In genomic region chr6:87101281-87101954, GRCm38 (mm10) we compare ENCODE assay signal across 8 mouse cellular contexts. TPM values are rescaled to one million over a fixed set of nuclear protein-coding genes. Genes with fewer than 3 reads are reported as not detected.
A peak's percentile ranks its signal among the peaks of the same experiment; 100 is the strongest.
DNase-seq lines count a peak whose midpoint lies in the region; ATAC-seq and TF ChIP-seq lines count a peak whose summit lies in the region.

No protein-coding gene starts in this region.

- H3K9me3 ChIP-seq in heart, embryonic 13.5 days = no peaks in the 10 kb centered on the region
- no peaks in the 10 kb centered on the region for H3K9me3 ChIP-seq in kidney, postnatal 0 days (replicated peaks; ENCODE audit: low read length)

- DNase-seq in brain, embryonic 14.5 days (ENCODE audit: low read depth) = peak; percentile 95
- peak; percentile 90 for DNase-seq in kidney, postnatal 0 days (ENCODE audit: low spot score)
- DNase-seq in liver, adult 2 months (ENCODE audit: extremely low read depth, low read depth, low spot score) = peak; percentile 50
- DNase-seq in spleen, postnatal 4 days (ENCODE audit: low spot score in 2 of 2) = peak; percentile 83 to 96

- H3K36me3 ChIP-seq in C2C12 (ENCODE audit: control insufficient read depth, insufficient read depth) = no peaks in the 10 kb centered on the region
- H3K36me3 ChIP-seq in heart, embryonic 13.5 days = no peaks in the 10 kb centered on the region
- H3K36me3 ChIP-seq in kidney, postnatal 0 days (ENCODE audit: insufficient read depth, low read length) = no peaks in the 10 kb centered on the region
- no peaks in the 10 kb centered on the region for H3K36me3 ChIP-seq in liver, adult 2 months (ENCODE audit: control insufficient read depth, insufficient read depth, low read length)
- no peaks in the 10 kb centered on the region for H3K36me3 ChIP-seq in myocyte (ENCODE audit: control insufficient read depth, insufficient read depth)

- H3K79me2 ChIP-seq in C2C12 (ENCODE audit: control insufficient read depth, insufficient read depth) (no peaks in the 10 kb centered on the region), myocyte (ENCODE audit: control insufficient read depth, insufficient read depth) (no peaks in the 10 kb centered on the region)
- no peaks in the 10 kb centered on the region for H3K79me2 ChIP-seq in liver, adult 2 months (ENCODE audit: control insufficient read depth, insufficient read depth, low read length)

- peak overlapping the region; percentile 68 for H3K4me2 ChIP-seq in heart, embryonic 13.5 days
- H3K4me2 ChIP-seq in kidney, postnatal 0 days (ENCODE audit: low read length) = peak overlapping the region; percentile 62
- H3K4me2 ChIP-seq in myocyte (ENCODE audit: low read depth) = peak overlapping the region; percentile 86

- 8% methylated on average over 12 of the region's 12 CpGs for WGBS in heart, embryonic 13.5 days
- 8% methylated on average over 12 of the region's 12 CpGs for WGBS in kidney, postnatal 0 days
- 7% methylated on average over 12 of the region's 12 CpGs for WGBS in liver, adult 2 months

- peak overlapping the region; percentile 3 for H3ac ChIP-seq in C2C12 (ENCODE audit: control insufficient read depth, insufficient read length, low read depth)
- H3ac ChIP-seq in myocyte (ENCODE audit: control insufficient read depth, insufficient read length) = no peak overlapping the region

- peaks cover 40% of the 10 kb centered on the region for H3K4me1 ChIP-seq in heart, embryonic 13.5 days
- peaks cover 10% of the 10 kb centered on the region for H3K4me1 ChIP-seq in kidney, postnatal 0 days (replicated peaks; ENCODE audit: insufficient read depth, low read length)
- H3K4me1 ChIP-seq in liver, adult 2 months (ENCODE audit: control insufficient read depth, insufficient read depth, low read length) = no peaks in the 10 kb centered on the region

- peak; percentile 70 for TF ChIP-seq CTCF in C2C12 (IDR thresholded peaks at IDR 0.05; ENCODE audit: control insufficient read depth, insufficient read depth, insufficient read length)
- TF ChIP-seq CTCF in brain, embryonic 14.5 days (IDR thresholded peaks at IDR 0.05; ENCODE audit: borderline replicate concordance, extremely low read depth, insufficient read depth, insufficient read length) = peak; percentile 96
- peak; percentile 81 for TF ChIP-seq CTCF in kidney, postnatal 0 days (IDR thresholded peaks at IDR 0.05; ENCODE audit: low read depth)
- peak; percentile 97 for TF ChIP-seq CTCF in liver, adult 2 months (IDR thresholded peaks at IDR 0.05; ENCODE audit: low read depth, low read length)

- TF ChIP-seq POLR2A in brain, embryonic 14.5 days (IDR thresholded peaks at IDR 0.05; ENCODE audit: borderline replicate concordance, extremely low read depth, insufficient read depth, insufficient read length, poor library complexity, severe bottlenecking) = no peak
- TF ChIP-seq POLR2A in liver, adult 2 months (IDR thresholded peaks at IDR 0.05; ENCODE audit: extremely low read depth, insufficient read depth, low read length) = no peak
- no peak for TF ChIP-seq POLR2A in myocyte (IDR thresholded peaks at IDR 0.05; ENCODE audit: insufficient read length, low read depth)

- no peaks in the 10 kb centered on the region for H3K79me3 ChIP-seq in C2C12 (ENCODE audit: low read depth)

- no peak overlapping the region for H3K27ac ChIP-seq in heart, embryonic 13.5 days (replicated peaks)
- H3K27ac ChIP-seq in kidney, postnatal 0 days = no peak overlapping the region
- no peak overlapping the region for H3K27ac ChIP-seq in liver, adult 2 months (replicated peaks; ENCODE audit: insufficient read depth, low read depth, low read length)

- H3K4me3 ChIP-seq in C2C12 (ENCODE audit: insufficient read depth, poor library complexity, severe bottlenecking) (no peak overlapping the region), myocyte (no peak overlapping the region)
- peak overlapping the region; percentile 29 for H3K4me3 ChIP-seq in heart, embryonic 13.5 days
- H3K4me3 ChIP-seq in kidney, postnatal 0 days (replicated peaks; ENCODE audit: low read depth, low read length) = peak overlapping the region; percentile 18; the same call in 1 of the 2 replicates
- no peak overlapping the region for H3K4me3 ChIP-seq in liver, adult 2 months (ENCODE audit: insufficient read depth, low read depth, low read length)

- peak; percentile 83 for ATAC-seq in erythroblast, adult 5-6 weeks (replicated peaks; ENCODE audit: low FRiP score, poor library complexity, severe bottlenecking)
- ATAC-seq in heart, embryonic 13.5 days (ENCODE audit: extremely low read depth, insufficient number of reproducible peaks, low FRiP score, low TSS enrichment) = no peak
- ATAC-seq in kidney, postnatal 0 days (replicated peaks; ENCODE audit: low FRiP score, low read depth) = peak; percentile 53; the same call in 1 of the 2 replicates

- H3K9ac ChIP-seq in heart, embryonic 13.5 days = peak overlapping the region; percentile 55
- peak overlapping the region; percentile 44; the same call in 1 of the 2 replicates for H3K9ac ChIP-seq in kidney, postnatal 0 days (ENCODE audit: low read depth, low read length)
- no peak overlapping the region for H3K9ac ChIP-seq in liver, adult 2 months (ENCODE audit: low read depth, low read length)

- no peaks in the 10 kb centered on the region for H3K27me3 ChIP-seq in C2C12 (ENCODE audit: control insufficient read depth, insufficient read depth, insufficient read length)
- H3K27me3 ChIP-seq in heart, embryonic 13.5 days (replicated peaks) = no peaks in the 10 kb centered on the region
- H3K27me3 ChIP-seq in kidney, postnatal 0 days (ENCODE audit: insufficient read depth, low read length) = no peaks in the 10 kb centered on the region
- no peaks in the 10 kb centered on the region for H3K27me3 ChIP-seq in liver, adult 2 months (ENCODE audit: control insufficient read depth, insufficient read depth, low read length)
- H3K27me3 ChIP-seq in myocyte (ENCODE audit: control insufficient read depth, insufficient read depth, insufficient read length) = no peaks in the 10 kb centered on the region

TF ChIP-seq in C2C12, 6 proteins besides CTCF, POLR2A, EP300 and RAD21:
- TF ChIP-seq FOSL1 (IDR thresholded peaks at IDR 0.05; ENCODE audit: insufficient read depth, low read length, poor library complexity, severe bottlenecking) = no peak

TF ChIP-seq in myocyte, 11 proteins besides CTCF, POLR2A, EP300 and RAD21:
- TF ChIP-seq SRF (IDR thresholded peaks at IDR 0.05; ENCODE audit: control insufficient read depth, insufficient read length, low read depth) = no peak
- no peak for TF ChIP-seq MYOD1 (IDR thresholded peaks at IDR 0.05; ENCODE audit: control insufficient read depth in 1 of 3, insufficient read length in 2 of 3, low read depth in 2 of 3)
- no peak for TF ChIP-seq POLR2AphosphoS2 (IDR thresholded peaks at IDR 0.05; ENCODE audit: insufficient read length, low read depth)
- TF ChIP-seq USF1 (IDR thresholded peaks at IDR 0.05; ENCODE audit: low read depth) = no peak
- no peak for TF ChIP-seq REST (IDR thresholded peaks at IDR 0.05; ENCODE audit: insufficient read depth, insufficient read length)
- no peak for TF ChIP-seq E2F4 (IDR thresholded peaks at IDR 0.05; ENCODE audit: insufficient read depth)
- TF ChIP-seq MAX (IDR thresholded peaks at IDR 0.05; ENCODE audit: low read depth) = no peak
- TF ChIP-seq TCF12 (IDR thresholded peaks at IDR 0.05; ENCODE audit: insufficient read depth, poor library complexity, severe bottlenecking) = no peak
- TF ChIP-seq CEBPB (IDR thresholded peaks at IDR 0.05; ENCODE audit: insufficient read depth, poor library complexity, severe bottlenecking) = no peak
- TF ChIP-seq MYOG (IDR thresholded peaks at IDR 0.05; ENCODE audit: control insufficient read depth in 1 of 3, insufficient read depth in 1 of 3, insufficient read length in 2 of 3, low read depth in 2 of 3) = no peak
- TF ChIP-seq TCF3 (IDR thresholded peaks at IDR 0.05; ENCODE audit: insufficient read length, low read depth) = no peak

RNA-seq across cellular contexts. Expression of gene D6Ertd527e, which starts 3.1 kb away (rescaled TPM):
- not detected for polyA plus RNA-seq in C2C12 (2012; fragmentation: generic; extraction: Trizol)
- polyA plus RNA-seq in brain, embryonic 14.5 days (2012; rRNA removed) = 0.24 and 0.51 TPM in 2 replicates
- total RNA-seq in erythroblast, adult 5-6 weeks (2015; ENCODE audit: low replicate concordance) = not detected in 2 replicates
- not detected in 2 replicates for total RNA-seq in erythroblast, adult 5-6 weeks (2017; ENCODE audit: low replicate concordance)
- 0.19 and 0.33 TPM in 2 replicates for polyA plus RNA-seq in heart, embryonic 13.5 days (2015; fragmentation: Nextera tagmentation; extraction: Ambion mirVana)
- 0.17 and 0.19 TPM in 2 replicates for polyA plus RNA-seq in kidney, postnatal 0 days (2015; fragmentation: Nextera tagmentation; extraction: Ambion mirVana)
- total RNA-seq in liver, adult 2 months (2014; rRNA removed) = not detected in 2 replicates
- not detected in 2 replicates for polyA plus RNA-seq in liver, adult 2 months (2012; rRNA removed)
- polyA plus RNA-seq in myocyte (2012; fragmentation: generic; extraction: Trizol) = 0.11 TPM

RNA-seq across cellular contexts. Expression of gene Gfpt1, which starts 58.8 kb away (rescaled TPM):
- 10.5 TPM for polyA plus RNA-seq in C2C12 (2012; fragmentation: generic; extraction: Trizol)
- polyA plus RNA-seq in brain, embryonic 14.5 days (2012; rRNA removed) = 26.7 and 43.8 TPM in 2 replicates
- 5.9 and 7.9 TPM in 2 replicates for total RNA-seq in erythroblast, adult 5-6 weeks (2015; ENCODE audit: low replicate concordance)
- total RNA-seq in erythroblast, adult 5-6 weeks (2017; ENCODE audit: low replicate concordance) = 5.9 and 6.4 TPM in 2 replicates
- 11.7 and 12.1 TPM in 2 replicates for polyA plus RNA-seq in heart, embryonic 13.5 days (2015; fragmentation: Nextera tagmentation; extraction: Ambion mirVana)
- 13.1 and 13.3 TPM in 2 replicates for polyA plus RNA-seq in kidney, postnatal 0 days (2015; fragmentation: Nextera tagmentation; extraction: Ambion mirVana)
- total RNA-seq in liver, adult 2 months (2014; rRNA removed) = 8.1 and 8.6 TPM in 2 replicates
- 4.3 and 6.3 TPM in 2 replicates for polyA plus RNA-seq in liver, adult 2 months (2012; rRNA removed)
- polyA plus RNA-seq in myocyte (2012; fragmentation: generic; extraction: Trizol) = 13.4 TPM

Comparison
In these comparisons a context has a peak if more than half of its experiments do, and no peak if none do; other contexts are left out.
1. H3K4me3 ChIP-seq: peak in heart, embryonic 13.5 days (single experiment) and kidney, postnatal 0 days (single experiment); none in C2C12 (single experiment), liver, adult 2 months (single experiment) and myocyte (single experiment).
2. Peak in every context shown above with its lines, with median percentiles within 50 percentile points of each other: CTCF ChIP-seq, DNase-seq and H3K4me2 ChIP-seq.